Mouse (Mus musculus): ENCODE results near the gene Neu4. TPM values are rescaled to one million over a fixed set of nuclear protein-coding genes. Genes with fewer than 3 reads are reported as not detected.

The Neu4 gene
- total RNA-seq, 2 experiments from 2014 or later: not detected

DNA sequence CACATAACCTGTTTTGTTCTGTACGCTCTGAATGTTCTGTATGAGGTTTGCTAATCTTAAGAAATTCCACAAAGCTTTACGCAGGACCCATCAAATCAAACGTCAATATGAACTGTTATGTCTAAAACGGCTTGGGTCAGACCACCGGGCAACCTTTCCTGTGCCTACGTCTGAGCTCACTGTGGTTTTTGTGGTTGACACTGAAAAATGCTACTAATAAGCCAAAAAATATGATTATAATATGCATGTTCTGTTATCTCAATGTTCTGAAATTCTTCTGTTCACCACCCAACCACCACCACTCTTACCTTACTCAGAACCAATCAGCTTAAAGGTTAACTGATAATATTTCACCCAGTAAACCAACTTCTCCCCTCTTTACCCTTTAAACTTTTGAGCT lies 54.5 kb downstream of the Neu4 start:
- intact Hi-C loops (cut with DNase I): loop anchor here (10.0 kb wide), 1 partner anchor 240 kb away; no protein-coding TSS in a partner anchor
- TF ChIP-seq CTCF (IDR thresholded peaks at IDR 0.05): no peak
- H3K4me3 ChIP-seq: no peak overlapping the region
- no peak for DNase-seq
- no peak overlapping the region for H3K27ac ChIP-seq

DNA sequence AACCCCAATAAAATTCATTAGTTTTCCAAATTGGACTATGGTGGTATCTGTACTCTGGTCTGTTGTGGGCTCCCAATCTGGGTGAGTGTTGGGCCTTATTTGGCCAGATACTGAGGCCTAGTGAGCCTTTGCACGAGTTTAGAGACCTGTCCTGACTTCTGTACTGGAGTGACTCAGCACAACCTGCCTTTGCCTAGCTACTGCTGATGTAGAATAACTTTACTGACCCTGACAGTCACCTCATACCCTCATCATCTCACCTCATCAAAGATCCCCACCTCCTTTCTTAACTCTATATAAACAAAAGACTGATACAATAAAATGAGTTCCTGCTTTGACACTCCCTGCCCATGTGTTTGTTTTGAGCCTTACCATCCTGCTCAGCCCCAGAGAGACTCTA lies 56.5 kb downstream of the Neu4 start:
- no peak overlapping the region for H3K27ac ChIP-seq
- intact Hi-C loops (cut with DNase I): loop anchor here (10.0 kb wide), 1 partner anchor 242 kb away; no protein-coding TSS in a partner anchor
- no peak for DNase-seq
- TF ChIP-seq CTCF (IDR thresholded peaks at IDR 0.05): no peak
- no peak overlapping the region for H3K4me3 ChIP-seq

Other genes starting within 250 kb of the Neu4 start
- gene Dtymk, start 218.5 kb upstream of the Neu4 start, total RNA-seq (2021): 10 to 100 TPM; 14.1 to 18.6 TPM
- gene Ing5, start 216.5 kb upstream of the Neu4 start, total RNA-seq (2021): 1 to 10 TPM; 3.6 to 5.8 TPM
- gene D2hgdh, start 195.5 kb upstream of the Neu4 start, total RNA-seq (2021): 10 to 100 TPM; 21.7 to 22.9 TPM
- not detected for gene Gal3st2, start 159.1 kb upstream of the Neu4 start, total RNA-seq (2021)
- gene Gal3st2b, start 102.1 kb upstream of the Neu4 start, total RNA-seq (2021): under 1 TPM; 0.08 to 0.15 TPM
- under 1 TPM; 0.03 to 0.06 TPM for gene Gal3st2c, start 29.9 kb upstream of the Neu4 start, total RNA-seq (2021)
- gene Pdcd1, start 32.1 kb downstream of the Neu4 start, total RNA-seq (2021): not detected

All from gastrocnemius, adult 2 months (tissue).